8 mouse cellular contexts compared by ENCODE assay signal in genomic region chr6:72601732-72602131, GRCm38 (mm10). TPM values are rescaled to one million over a fixed set of nuclear protein-coding genes. Genes with fewer than 3 reads are reported as not detected.
A peak's percentile ranks its signal among the peaks of the same experiment; 100 is the strongest.
DNase-seq lines count a peak whose midpoint lies in the region; ATAC-seq and TF ChIP-seq lines count a peak whose summit lies in the region.

No protein-coding gene starts in this region.

- ATAC-seq in frontal cortex, adult (ENCODE audit: low TSS enrichment), result peak; percentile 47
- no peak for ATAC-seq in liver, embryonic 11.5 days (replicated peaks; ENCODE audit: low FRiP score)

- 31% methylated on average over 1 of the region's 1 CpGs for WGBS in liver, embryonic 11.5 days

- no peak overlapping the region for H3K4me3 ChIP-seq in E14TG2a.4 (replicated peaks; ENCODE audit: low read length)
- H3K4me3 ChIP-seq in liver, embryonic 11.5 days (ENCODE audit: low read depth, low read length), result no peak overlapping the region

- DNase-seq in 416B (ENCODE audit: low read depth), result peak; percentile 91
- peak; percentile 72 for DNase-seq in c-Kit-positive CD71-positive TER-119-negative erythroid progenitor cells, embryonic 14.5 days (ENCODE audit: low read depth)
- DNase-seq in kidney, adult 8-10 months, result peak; percentile 83 to 93
- peak; percentile 60 for DNase-seq in liver, embryonic 11.5 days (ENCODE audit: low spot score)
- DNase-seq in retina, postnatal 1 day, result peak; percentile 78
- DNase-seq in thymus, postnatal 36 days, result peak; percentile 81 to 85

- H3K9me3 ChIP-seq in E14TG2a.4 (ENCODE audit: low read length), result no peaks in the 10 kb centered on the region
- no peaks in the 10 kb centered on the region for H3K9me3 ChIP-seq in liver, embryonic 11.5 days (ENCODE audit: control insufficient read depth, low read length)

- H3K4me2 ChIP-seq in liver, embryonic 11.5 days, result no peak overlapping the region

- no peaks in the 10 kb centered on the region; the same call in 1 of the 2 replicates for H3K27me3 ChIP-seq in E14TG2a.4 (ENCODE audit: insufficient read depth, low read length)
- no peaks in the 10 kb centered on the region for H3K27me3 ChIP-seq in liver, embryonic 11.5 days (replicated peaks; ENCODE audit: control insufficient read depth, insufficient read depth, low read length)

- no peak overlapping the region for H3K27ac ChIP-seq in liver, embryonic 11.5 days (ENCODE audit: low read depth, low read length)

- H3K4me1 ChIP-seq in E14TG2a.4 (replicated peaks; ENCODE audit: low read depth, low read length), result peaks cover 48% of the 10 kb centered on the region
- H3K4me1 ChIP-seq in liver, embryonic 11.5 days (replicated peaks; ENCODE audit: control insufficient read depth, insufficient read depth, low read length), result peaks cover 10% of the 10 kb centered on the region; the same call in 1 of the 2 replicates

- peak; percentile 96 for TF ChIP-seq CTCF in E14TG2a.4 (conservative IDR thresholded peaks at IDR 0.05; ENCODE audit: low read length)

- no peak overlapping the region for H3K9ac ChIP-seq in liver, embryonic 11.5 days (ENCODE audit: low read depth, low read length)

- peaks cover 52% of the 10 kb centered on the region for H3K36me3 ChIP-seq in E14TG2a.4 (ENCODE audit: insufficient read depth, low read length)
- H3K36me3 ChIP-seq in liver, embryonic 11.5 days (ENCODE audit: control insufficient read depth, insufficient read depth, low read length), result 0 out of 2 replicates have a peak, but pooled peaks cover 3% of the 10 kb centered on the region

RNA-seq across cellular contexts. Expression of gene Retsat, which starts 3.5 kb away (rescaled TPM):
- polyA plus RNA-seq in liver, embryonic 11.5 days (2014; fragmentation: Nextera tagmentation; extraction: Ambion mirVana), result 26.0 and 28.4 TPM in 2 replicates

RNA-seq across cellular contexts. Expression of gene Elmod3, which starts 3.5 kb away (rescaled TPM):
- polyA plus RNA-seq in liver, embryonic 11.5 days (2014; fragmentation: Nextera tagmentation; extraction: Ambion mirVana), result 12.3 and 13.4 TPM in 2 replicates

RNA-seq across cellular contexts. Expression of gene Tgoln1, which starts 15.1 kb away (rescaled TPM):
- 28.4 and 30.3 TPM in 2 replicates for polyA plus RNA-seq in liver, embryonic 11.5 days (2014; fragmentation: Nextera tagmentation; extraction: Ambion mirVana)

RNA-seq across cellular contexts. Expression of gene Capg, which starts 57.5 kb away (rescaled TPM):
- polyA plus RNA-seq in liver, embryonic 11.5 days (2014; fragmentation: Nextera tagmentation; extraction: Ambion mirVana), result 30.2 and 31.9 TPM in 2 replicates
